Mouse (Mus musculus): ENCODE measurements around the gene Atp5d. TPM values are rescaled to one million over a fixed set of nuclear protein-coding genes. Genes with fewer than 3 reads are reported as not detected.

Gene Atp5d
- polyA plus RNA-seq, 1 experiment: 1,163 TPM

GRCm38 (mm10) chr10:80149291-80150225 is 11.1 kb downstream of the Atp5d start:
- H3K4me2 ChIP-seq (ENCODE audit: low read depth): peak overlapping the region; percentile 61
- TF ChIP-seq CEBPB (IDR thresholded peaks at IDR 0.05; ENCODE audit: insufficient read depth, poor library complexity, severe bottlenecking): no peak
- peak; percentile 86 for TF ChIP-seq USF1 (IDR thresholded peaks at IDR 0.05; ENCODE audit: low read depth)
- TF ChIP-seq POLR2A (IDR thresholded peaks at IDR 0.05; ENCODE audit: insufficient read length, low read depth): peak; percentile 91
- TF ChIP-seq MYOD1 (IDR thresholded peaks at IDR 0.05; ENCODE audit: control insufficient read depth in 1 of 3, insufficient read length in 2 of 3, low read depth in 2 of 3): no peak
- TF ChIP-seq REST (IDR thresholded peaks at IDR 0.05; ENCODE audit: insufficient read depth, insufficient read length): peak; percentile 16
- peak; percentile 96 for TF ChIP-seq POLR2AphosphoS2 (IDR thresholded peaks at IDR 0.05; ENCODE audit: insufficient read length, low read depth)
- TF ChIP-seq MYOG (IDR thresholded peaks at IDR 0.05; ENCODE audit: control insufficient read depth in 1 of 3, insufficient read depth in 1 of 3, insufficient read length in 2 of 3, low read depth in 2 of 3): peak in 1 of 3 experiments; percentile 1
- TF ChIP-seq E2F4 (IDR thresholded peaks at IDR 0.05; ENCODE audit: insufficient read depth): no peak
- no peak for TF ChIP-seq TCF12 (IDR thresholded peaks at IDR 0.05; ENCODE audit: insufficient read depth, poor library complexity, severe bottlenecking)
- peaks cover 31% of the 10 kb centered on the region for H3K36me3 ChIP-seq (ENCODE audit: control insufficient read depth, insufficient read depth)
- H3K79me2 ChIP-seq (ENCODE audit: control insufficient read depth, insufficient read depth): peaks cover 58% of the 10 kb centered on the region
- peak overlapping the region; percentile 100 for H3K4me3 ChIP-seq
- H3K27me3 ChIP-seq (ENCODE audit: control insufficient read depth, insufficient read depth, insufficient read length): no peaks in the 10 kb centered on the region
- H3ac ChIP-seq (ENCODE audit: control insufficient read depth, insufficient read length): peak overlapping the region; percentile 69

GRCm38 (mm10) chr10:80150226-80151210 is 12.1 kb downstream of the Atp5d start:
- H3K27me3 ChIP-seq (ENCODE audit: control insufficient read depth, insufficient read depth, insufficient read length): no peaks in the 10 kb centered on the region
- H3K79me2 ChIP-seq (ENCODE audit: control insufficient read depth, insufficient read depth): peaks cover 59% of the 10 kb centered on the region
- peak overlapping the region; percentile 100 for H3K4me3 ChIP-seq
- peaks cover 32% of the 10 kb centered on the region for H3K36me3 ChIP-seq (ENCODE audit: control insufficient read depth, insufficient read depth)
- TF ChIP-seq POLR2AphosphoS2 (IDR thresholded peaks at IDR 0.05; ENCODE audit: insufficient read length, low read depth): peak; percentile 79
- TF ChIP-seq REST (IDR thresholded peaks at IDR 0.05; ENCODE audit: insufficient read depth, insufficient read length): no peak
- H3ac ChIP-seq (ENCODE audit: control insufficient read depth, insufficient read length): peak overlapping the region; percentile 69
- peak overlapping the region; percentile 97 for H3K4me2 ChIP-seq (ENCODE audit: low read depth)

GRCm38 (mm10) chr10:80151211-80152034 is 13.0 kb downstream of the Atp5d start:
- H3K4me2 ChIP-seq (ENCODE audit: low read depth): peak overlapping the region; percentile 97
- peak overlapping the region; percentile 100 for H3K4me3 ChIP-seq
- no peaks in the 10 kb centered on the region for H3K27me3 ChIP-seq (ENCODE audit: control insufficient read depth, insufficient read depth, insufficient read length)
- H3K79me2 ChIP-seq (ENCODE audit: control insufficient read depth, insufficient read depth): peaks cover 59% of the 10 kb centered on the region
- H3ac ChIP-seq (ENCODE audit: control insufficient read depth, insufficient read length): peak overlapping the region; percentile 69
- H3K36me3 ChIP-seq (ENCODE audit: control insufficient read depth, insufficient read depth): peaks cover 41% of the 10 kb centered on the region
- TF ChIP-seq MYOD1 (IDR thresholded peaks at IDR 0.05; ENCODE audit: control insufficient read depth in 1 of 3, insufficient read length in 2 of 3, low read depth in 2 of 3) (no peak), TCF3 (IDR thresholded peaks at IDR 0.05; ENCODE audit: insufficient read length, low read depth) (no peak), MYOG (IDR thresholded peaks at IDR 0.05; ENCODE audit: control insufficient read depth in 1 of 3, insufficient read depth in 1 of 3, insufficient read length in 2 of 3, low read depth in 2 of 3) (no peak), CEBPB (IDR thresholded peaks at IDR 0.05; ENCODE audit: insufficient read depth, poor library complexity, severe bottlenecking) (no peak), SRF (IDR thresholded peaks at IDR 0.05; ENCODE audit: control insufficient read depth, insufficient read length, low read depth) (no peak), MAX (IDR thresholded peaks at IDR 0.05; ENCODE audit: low read depth) (no peak), USF1 (IDR thresholded peaks at IDR 0.05; ENCODE audit: low read depth) (peak; percentile 20), POLR2A (IDR thresholded peaks at IDR 0.05; ENCODE audit: insufficient read length, low read depth) (peak; percentile 60), POLR2AphosphoS2 (IDR thresholded peaks at IDR 0.05; ENCODE audit: insufficient read length, low read depth) (peak; percentile 85), REST (IDR thresholded peaks at IDR 0.05; ENCODE audit: insufficient read depth, insufficient read length) (no peak), TCF12 (IDR thresholded peaks at IDR 0.05; ENCODE audit: insufficient read depth, poor library complexity, severe bottlenecking) (no peak), E2F4 (IDR thresholded peaks at IDR 0.05; ENCODE audit: insufficient read depth) (no peak)

Data from myocyte (in vitro differentiated cells).